Mouse (Mus musculus): ENCODE measurements around the gene Sec24c. TPM values are rescaled to one million over a fixed set of nuclear protein-coding genes. Genes with fewer than 3 reads are reported as not detected.
A peak's percentile ranks its signal among the peaks of the same experiment; 100 is the strongest.

The Sec24c gene
- polyA plus RNA-seq, 1 experiment from 2014 or later: 93.8 TPM

DNA sequence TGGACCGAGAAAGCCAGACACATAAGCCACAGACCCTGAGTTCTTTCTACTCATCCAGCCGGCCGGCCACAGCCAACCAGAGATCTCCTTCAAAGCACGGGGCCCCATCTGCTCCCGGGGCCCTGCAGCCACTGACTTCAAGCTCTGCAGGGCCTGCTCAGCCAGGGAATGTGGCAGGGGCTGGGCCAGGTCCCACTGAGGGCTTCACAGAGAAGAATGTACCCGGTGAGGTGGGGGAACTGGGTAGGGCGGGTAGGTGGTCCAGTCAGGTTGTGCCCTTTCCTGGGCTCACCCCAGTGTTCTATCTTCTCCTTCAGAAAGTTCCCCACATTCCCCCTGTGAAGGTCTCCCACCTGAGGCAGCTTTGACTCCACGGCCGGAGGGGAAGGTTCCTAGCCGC lies 44.3 kb downstream of the Sec24c start:
- H3K9me3 ChIP-seq (ENCODE audit: control insufficient read depth, low read length): no peaks in the 10 kb centered on the region
- no peaks in the 10 kb centered on the region for H3K4me1 ChIP-seq (ENCODE audit: control insufficient read depth, insufficient read depth, low read length)
- ATAC-seq (ENCODE audit: low FRiP score, low TSS enrichment): no peak
- peaks cover 94% of the 10 kb centered on the region for H3K36me3 ChIP-seq (ENCODE audit: control insufficient read depth, insufficient read depth, low read length)
- WGBS: 88% methylated on average over 10 of the region's 10 CpGs
- no peak overlapping the region for H3K9ac ChIP-seq (ENCODE audit: low read depth, low read length)
- H3K4me3 ChIP-seq (ENCODE audit: low read length): no peak overlapping the region
- H3K27me3 ChIP-seq (ENCODE audit: control insufficient read depth, insufficient read depth, low read length): no peaks in the 10 kb centered on the region
- H3K27ac ChIP-seq (ENCODE audit: low read depth, low read length): no peak overlapping the region
- H3K4me2 ChIP-seq (replicated peaks; ENCODE audit: low read depth, low read length): no peak overlapping the region

DNA sequence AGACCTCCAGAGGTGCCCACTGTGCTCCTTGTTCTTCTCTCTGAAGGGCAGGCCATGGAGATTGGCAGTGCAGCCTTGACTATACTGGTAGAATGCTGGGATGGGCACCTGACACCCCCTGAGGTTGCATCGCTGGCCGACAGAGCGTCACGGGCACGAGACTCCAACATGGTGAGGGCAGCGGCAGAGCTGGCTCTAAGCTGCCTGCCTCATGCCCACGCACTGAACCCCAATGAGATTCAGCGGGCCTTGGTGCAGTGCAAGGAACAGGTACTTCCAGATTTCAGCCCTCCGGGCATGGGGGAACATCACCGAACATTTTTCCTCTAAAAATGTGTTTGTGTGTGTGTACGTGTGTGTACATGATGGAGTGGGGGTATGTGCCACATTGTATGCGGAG lies 45.7 kb downstream of the Sec24c start:
- H3K4me2 ChIP-seq (replicated peaks; ENCODE audit: low read depth, low read length): no peak overlapping the region
- no peaks in the 10 kb centered on the region for H3K4me1 ChIP-seq (ENCODE audit: control insufficient read depth, insufficient read depth, low read length)
- peaks cover 94% of the 10 kb centered on the region for H3K36me3 ChIP-seq (ENCODE audit: control insufficient read depth, insufficient read depth, low read length)
- H3K9ac ChIP-seq (ENCODE audit: low read depth, low read length): no peak overlapping the region
- no peak overlapping the region for H3K27ac ChIP-seq (ENCODE audit: low read depth, low read length)
- no peak overlapping the region for H3K4me3 ChIP-seq (ENCODE audit: low read length)
- 93% methylated on average over 12 of the region's 12 CpGs for WGBS
- ATAC-seq (ENCODE audit: low FRiP score, low TSS enrichment): no peak
- no peaks in the 10 kb centered on the region for H3K27me3 ChIP-seq (ENCODE audit: control insufficient read depth, insufficient read depth, low read length)
- no peaks in the 10 kb centered on the region for H3K9me3 ChIP-seq (ENCODE audit: control insufficient read depth, low read length)

DNA sequence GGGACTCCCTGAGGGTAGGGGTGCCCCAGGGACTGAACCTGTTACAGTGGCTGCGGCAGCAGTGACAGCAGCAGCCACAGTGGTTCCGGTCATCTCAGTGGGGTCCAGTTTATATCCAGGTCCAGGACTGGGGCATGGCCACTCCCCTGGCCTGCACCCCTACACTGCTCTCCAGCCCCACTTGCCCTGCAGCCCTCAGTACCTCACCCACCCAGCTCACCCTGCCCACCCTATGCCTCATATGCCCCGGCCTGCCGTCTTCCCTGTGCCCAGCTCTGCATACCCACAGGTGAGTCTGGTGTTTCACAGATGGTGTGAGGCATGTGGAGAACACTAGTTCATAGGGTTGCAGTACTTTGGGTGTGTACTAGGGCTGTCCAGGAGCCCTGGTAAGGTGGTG lies 47.3 kb downstream of the Sec24c start:
- Histone ChIP-seq H3K27me3 (ENCODE audit: control insufficient read depth, insufficient read depth, low read length) (no peaks in the 10 kb centered on the region), H3K4me3 (ENCODE audit: low read length) (no peak overlapping the region), H3K4me2 (replicated peaks; ENCODE audit: low read depth, low read length) (no peak overlapping the region), H3K27ac (ENCODE audit: low read depth, low read length) (no peak overlapping the region), H3K9me3 (ENCODE audit: control insufficient read depth, low read length) (no peaks in the 10 kb centered on the region), H3K9ac (ENCODE audit: low read depth, low read length) (no peak overlapping the region), H3K36me3 (ENCODE audit: control insufficient read depth, insufficient read depth, low read length) (peaks cover 92% of the 10 kb centered on the region), H3K4me1 (ENCODE audit: control insufficient read depth, insufficient read depth, low read length) (no peaks in the 10 kb centered on the region)
- no peak for ATAC-seq (ENCODE audit: low FRiP score, low TSS enrichment)
- 92% methylated on average over 4 of the region's 4 CpGs for WGBS

DNA sequence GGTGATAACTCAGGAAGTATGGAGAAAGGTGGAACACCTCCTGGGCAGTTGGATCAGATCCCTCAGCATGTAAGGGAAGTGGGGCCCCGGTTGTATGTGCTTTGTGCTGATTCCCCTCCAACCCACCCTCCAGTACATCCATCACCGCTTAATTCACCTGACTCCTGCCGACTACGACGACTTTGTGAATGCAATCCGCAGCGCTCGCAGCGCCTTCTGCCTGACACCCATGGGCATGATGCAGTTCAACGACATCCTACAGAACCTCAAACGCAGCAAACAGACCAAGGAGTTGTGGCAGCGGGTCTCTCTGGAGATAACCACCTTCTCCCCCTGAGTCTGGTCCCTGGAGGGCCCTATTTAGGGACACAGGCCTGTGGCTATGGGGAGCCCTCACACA lies 48.9 kb downstream of the Sec24c start:
- Histone ChIP-seq H3K4me3 (ENCODE audit: low read length) (no peak overlapping the region), H3K4me1 (ENCODE audit: control insufficient read depth, insufficient read depth, low read length) (no peaks in the 10 kb centered on the region), H3K4me2 (replicated peaks; ENCODE audit: low read depth, low read length) (no peak overlapping the region), H3K27ac (ENCODE audit: low read depth, low read length) (no peak overlapping the region), H3K9ac (ENCODE audit: low read depth, low read length) (no peak overlapping the region), H3K36me3 (ENCODE audit: control insufficient read depth, insufficient read depth, low read length) (peaks cover 89% of the 10 kb centered on the region), H3K27me3 (ENCODE audit: control insufficient read depth, insufficient read depth, low read length) (no peaks in the 10 kb centered on the region), H3K9me3 (ENCODE audit: control insufficient read depth, low read length) (no peaks in the 10 kb centered on the region)
- ATAC-seq (ENCODE audit: low FRiP score, low TSS enrichment): no peak
- 91% methylated on average over 12 of the region's 12 CpGs for WGBS

GRCm38 (mm10) chr14:20724043-20724442 lies 49.9 kb downstream of the Sec24c start:
- no peaks in the 10 kb centered on the region for H3K9me3 ChIP-seq (ENCODE audit: control insufficient read depth, low read length)
- peak; percentile 44; the same call in 1 of the 2 replicates for ATAC-seq (ENCODE audit: low FRiP score, low TSS enrichment)
- 27% methylated on average over 5 of the region's 5 CpGs for WGBS

GRCm38 (mm10) chr14:20725660-20726339 lies 51.7 kb downstream of the Sec24c start:
- Histone ChIP-seq H3K36me3 (ENCODE audit: control insufficient read depth, insufficient read depth, low read length) (peaks cover 87% of the 10 kb centered on the region), H3K9me3 (ENCODE audit: control insufficient read depth, low read length) (no peaks in the 10 kb centered on the region), H3K4me1 (ENCODE audit: control insufficient read depth, insufficient read depth, low read length) (no peaks in the 10 kb centered on the region), H3K27ac (ENCODE audit: low read depth, low read length) (no peak overlapping the region), H3K4me3 (ENCODE audit: low read length) (no peak overlapping the region), H3K9ac (ENCODE audit: low read depth, low read length) (no peak overlapping the region), H3K4me2 (replicated peaks; ENCODE audit: low read depth, low read length) (no peak overlapping the region), H3K27me3 (ENCODE audit: control insufficient read depth, insufficient read depth, low read length) (no peaks in the 10 kb centered on the region)
- WGBS: 56% methylated on average over 6 of the region's 6 CpGs
- no peak for ATAC-seq (ENCODE audit: low FRiP score, low TSS enrichment)

More at GRCm38 (mm10) chr14:20724043-20724442, 49.9 kb downstream of the Sec24c start:
- no peak overlapping the region for H3K4me2 ChIP-seq (replicated peaks; ENCODE audit: low read depth, low read length)
- H3K4me3 ChIP-seq (ENCODE audit: low read length): no peak overlapping the region
- no peaks in the 10 kb centered on the region for H3K4me1 ChIP-seq (ENCODE audit: control insufficient read depth, insufficient read depth, low read length)
- H3K27ac ChIP-seq (ENCODE audit: low read depth, low read length): no peak overlapping the region
- H3K9ac ChIP-seq (ENCODE audit: low read depth, low read length): no peak overlapping the region
- no peaks in the 10 kb centered on the region for H3K27me3 ChIP-seq (ENCODE audit: control insufficient read depth, insufficient read depth, low read length)
- peaks cover 89% of the 10 kb centered on the region for H3K36me3 ChIP-seq (ENCODE audit: control insufficient read depth, insufficient read depth, low read length)

- Histone ChIP-seq H3K27ac (ENCODE audit: low read depth, low read length) (no peak overlapping the region), H3K4me1 (ENCODE audit: control insufficient read depth, insufficient read depth, low read length) (no peaks in the 10 kb centered on the region), H3K9me3 (ENCODE audit: control insufficient read depth, low read length) (no peaks in the 10 kb centered on the region), H3K36me3 (ENCODE audit: control insufficient read depth, insufficient read depth, low read length) (peaks cover 47% of the 10 kb centered on the region), H3K27me3 (ENCODE audit: control insufficient read depth, insufficient read depth, low read length) (no peaks in the 10 kb centered on the region), H3K9ac (ENCODE audit: low read depth, low read length) (no peak overlapping the region), H3K4me3 (ENCODE audit: low read length) (no peak overlapping the region), H3K4me2 (replicated peaks; ENCODE audit: low read depth, low read length) (no peak overlapping the region)
- 88% methylated on average over 9 of the region's 9 CpGs for WGBS
- ATAC-seq (ENCODE audit: low FRiP score, low TSS enrichment): no peak
Measured at GRCm38 (mm10) chr14:20729871-20730270, 55.8 kb downstream of the Sec24c start.

- H3K4me2 ChIP-seq (replicated peaks; ENCODE audit: low read depth, low read length): no peak overlapping the region
- H3K4me1 ChIP-seq (ENCODE audit: control insufficient read depth, insufficient read depth, low read length): 0 out of 2 replicates have a peak, but pooled peaks cover 4% of the 10 kb centered on the region
- no peak for ATAC-seq (ENCODE audit: low FRiP score, low TSS enrichment)
- H3K36me3 ChIP-seq (ENCODE audit: control insufficient read depth, insufficient read depth, low read length): peaks cover 41% of the 10 kb centered on the region
- H3K4me3 ChIP-seq (ENCODE audit: low read length): no peak overlapping the region
- 86% methylated on average over 9 of the region's 9 CpGs for WGBS
- H3K9ac ChIP-seq (ENCODE audit: low read depth, low read length): no peak overlapping the region
- no peak overlapping the region for H3K27ac ChIP-seq (ENCODE audit: low read depth, low read length)
- H3K27me3 ChIP-seq (ENCODE audit: control insufficient read depth, insufficient read depth, low read length): no peaks in the 10 kb centered on the region
- no peaks in the 10 kb centered on the region for H3K9me3 ChIP-seq (ENCODE audit: control insufficient read depth, low read length)
Measured at GRCm38 (mm10) chr14:20730853-20731602, 56.9 kb downstream of the Sec24c start.
